Mouse (Mus musculus) lung, postnatal 0 days (tissue): ENCODE results near the gene Trpd52l3.

Experiments
- CTCF ChIP-seq: IDR thresholded peaks from 2 replicates; pipeline ENCODE4 v1.5.1; 2016; ENCODE audit warnings: antibody characterized with exemption, mild to moderate bottlenecking
- EP300 ChIP-seq: IDR thresholded peaks from 2 replicates; pipeline ENCODE4 v1.6.1; 2016; ENCODE audit warnings: antibody characterized with exemption, mild to moderate bottlenecking, control low read depth

DNA sequence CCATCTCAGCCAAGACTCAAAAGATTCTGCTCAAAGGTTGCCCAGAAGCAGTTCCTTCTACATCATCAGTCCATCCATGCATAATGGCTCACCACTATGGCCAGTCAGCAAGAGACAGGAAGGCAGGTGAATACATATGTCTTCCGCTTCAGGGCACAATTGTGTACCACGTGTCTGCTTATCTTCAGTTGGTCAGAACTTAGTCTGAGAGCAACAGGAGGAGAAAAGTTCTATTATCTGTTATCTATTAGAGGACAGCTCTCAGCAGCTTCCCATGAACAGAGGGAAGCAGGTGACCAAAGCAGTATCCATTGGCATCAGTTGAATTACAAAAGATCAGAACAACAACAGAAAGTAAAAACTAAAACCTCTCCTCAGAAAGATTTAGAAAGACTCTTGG, 48.1 kb upstream of the Trpd52l3 start:
- TF ChIP-seq CTCF (no peak), EP300 (no peak)
